Mouse (Mus musculus) hindlimb bud, embryonic 11.5 days (tissue): ENCODE measurements around the gene Prss40.

ENCODE experiments used
- DNase-seq: peaks from one replicate; pipeline ENCODE4 v3.0.0-alpha.2; 2012; ENCODE audit warnings: low read depth, low spot score; ENCODE audit errors: extremely low spot score

Prss40 gene

GRCm38 (mm10) chr1:34560843-34561242 lies at the start of gene Prss40:
Gene Prss40 (minus strand): TSS chr1:34560943.
- DNase-seq, result no peak

GRCm38 (mm10) chr1:34602363-34602762 lies 41.6 kb upstream of the Prss40 start:
- peak; percentile 73 for DNase-seq

DNA sequence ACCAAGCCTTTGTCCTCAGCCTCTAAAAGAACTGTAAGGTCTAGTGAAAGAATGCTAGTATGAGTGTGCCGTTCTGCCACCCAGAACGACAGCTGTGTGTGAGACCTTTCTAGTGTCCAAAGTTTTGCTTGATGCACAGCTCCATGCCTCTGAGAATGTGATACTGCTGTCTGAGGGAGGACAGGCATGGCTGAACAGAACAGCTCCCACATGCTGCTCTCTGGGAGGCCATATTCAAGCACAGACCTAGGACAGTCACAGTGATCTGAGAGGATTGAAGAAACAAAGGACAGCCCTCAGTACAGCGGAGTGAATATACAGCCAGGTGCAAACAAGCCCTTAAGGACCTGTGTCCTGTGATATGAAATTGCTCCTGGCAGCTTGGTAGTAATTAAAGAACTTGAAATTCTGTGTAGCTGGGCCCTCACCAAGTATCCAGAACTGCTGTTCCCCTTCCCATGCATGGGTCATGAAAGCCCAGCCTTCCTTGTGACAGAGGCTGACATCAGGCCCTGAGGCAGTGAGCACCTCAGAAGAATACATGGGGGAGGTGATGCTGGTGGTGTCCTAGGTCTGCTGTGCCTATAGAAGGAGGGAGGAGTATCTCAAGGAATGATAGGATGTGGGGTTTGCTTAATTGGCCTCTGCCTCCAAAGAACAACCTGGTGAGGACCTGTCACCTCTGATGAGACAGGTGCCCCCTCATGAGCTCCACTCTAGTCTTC lies 40.7 kb upstream of the Prss40 start:
- no peak for DNase-seq

DNA sequence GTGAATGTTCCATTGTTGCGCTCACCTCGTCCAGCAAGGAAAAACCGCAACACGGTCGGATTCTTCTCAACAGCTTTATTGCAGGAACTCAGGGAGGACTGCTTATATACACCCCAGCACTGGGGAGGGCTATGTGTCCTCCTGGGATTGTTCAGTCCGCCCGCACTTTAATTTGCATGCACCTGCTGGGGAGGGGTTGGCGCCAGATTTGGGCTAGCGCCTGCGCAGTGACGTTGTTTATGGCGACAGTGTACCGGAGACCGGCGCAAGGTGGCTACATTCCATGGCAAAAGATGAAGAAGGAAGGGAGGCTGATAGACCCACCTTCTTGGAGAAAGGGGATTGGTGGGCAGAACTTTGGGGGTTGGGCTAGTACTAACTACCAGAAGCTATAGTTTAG lies 39.3 kb upstream of the Prss40 start:
- no peak for DNase-seq

GRCm38 (mm10) chr1:34587298-34588096 lies 26.8 kb upstream of the Prss40 start:
- no peak for DNase-seq

- DNase-seq, result no peak
Observed at GRCm38 (mm10) chr1:34584736-34585135, 24.0 kb upstream of the Prss40 start.

- DNase-seq, result no peak
Observed at GRCm38 (mm10) chr1:34583821-34584263, 23.1 kb upstream of the Prss40 start.

GRCm38 (mm10) chr1:34582218-34582617 lies 21.5 kb upstream of the Prss40 start:
- no peak for DNase-seq

DNA sequence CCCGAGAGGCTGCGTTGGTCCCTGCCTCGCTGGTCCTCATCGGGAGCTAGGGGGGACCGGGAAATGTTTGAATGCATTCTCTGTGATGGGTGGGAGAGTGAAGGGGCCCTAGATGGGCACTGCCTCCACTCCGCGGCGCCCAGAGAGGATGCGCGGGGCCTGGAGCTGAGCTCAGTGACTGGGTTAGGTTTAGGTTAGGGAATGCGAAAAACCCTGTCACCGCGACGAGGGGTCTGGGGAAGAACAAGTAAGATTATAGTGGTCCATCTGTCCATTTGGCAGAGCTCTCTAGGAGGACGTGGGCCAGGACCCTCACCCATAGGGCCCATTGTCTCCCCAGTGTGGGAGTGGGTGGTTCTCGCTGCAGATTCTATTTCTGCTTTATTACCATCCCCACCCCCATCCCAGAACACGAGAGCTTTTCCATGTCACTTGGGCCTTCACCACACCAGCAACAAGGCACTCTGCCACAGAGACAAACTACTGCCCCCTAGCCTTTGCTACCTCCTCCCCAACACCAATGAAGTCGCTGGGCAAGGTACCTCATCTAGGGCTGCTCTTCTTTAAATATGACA lies 19.1 kb upstream of the Prss40 start:
- DNase-seq, result no peak

DNA sequence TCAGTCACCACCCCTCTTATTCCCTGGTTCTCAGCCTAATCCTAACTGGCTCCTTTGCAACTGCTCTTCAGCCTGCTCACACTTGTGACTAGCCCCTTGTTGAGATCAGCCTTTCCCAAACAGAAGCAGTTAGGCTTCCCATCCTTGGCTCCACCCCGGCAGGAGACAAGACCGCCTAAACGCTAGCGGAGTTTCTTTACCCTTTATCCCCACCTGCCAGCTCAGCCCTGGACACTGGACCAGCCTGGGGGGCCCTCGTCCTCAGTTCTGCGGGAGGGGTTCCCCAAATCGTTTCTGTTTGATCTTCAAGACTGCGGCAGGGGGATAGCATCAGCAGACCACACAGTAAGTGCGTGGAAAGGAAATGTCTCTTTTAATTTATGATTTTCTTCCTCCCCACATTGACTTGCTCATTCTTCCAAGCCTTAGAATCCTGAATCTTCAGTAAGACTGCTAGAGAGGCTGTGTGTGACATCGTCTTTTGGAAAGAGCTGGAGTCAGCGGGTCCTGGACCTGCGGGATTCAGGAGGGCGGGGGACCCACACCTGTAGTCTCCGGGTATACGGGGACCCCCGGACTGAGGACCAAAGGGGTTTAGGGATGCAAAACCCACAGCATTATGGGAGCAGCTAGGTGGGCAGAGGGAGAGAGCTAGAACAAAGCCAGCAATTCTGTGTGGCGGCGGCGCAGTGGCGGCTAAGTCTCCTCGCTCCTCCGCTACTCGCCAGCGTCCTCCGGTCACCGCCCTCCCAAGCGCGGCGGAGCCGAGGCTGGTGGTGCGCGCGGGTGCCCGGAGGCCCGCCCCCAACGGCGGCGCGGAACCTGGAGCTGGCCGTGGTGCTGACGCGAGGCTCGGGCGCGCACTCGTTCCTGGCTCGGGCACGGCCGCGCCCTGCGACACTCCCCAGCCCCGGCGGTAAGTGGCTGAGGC lies 18.4 kb upstream of the Prss40 start, which contains the start of gene Amer3:
Gene Amer3 (plus strand): TSS at position 807 of the 931 bp plus-strand sequence.
- DNase-seq, result no peak

DNA sequence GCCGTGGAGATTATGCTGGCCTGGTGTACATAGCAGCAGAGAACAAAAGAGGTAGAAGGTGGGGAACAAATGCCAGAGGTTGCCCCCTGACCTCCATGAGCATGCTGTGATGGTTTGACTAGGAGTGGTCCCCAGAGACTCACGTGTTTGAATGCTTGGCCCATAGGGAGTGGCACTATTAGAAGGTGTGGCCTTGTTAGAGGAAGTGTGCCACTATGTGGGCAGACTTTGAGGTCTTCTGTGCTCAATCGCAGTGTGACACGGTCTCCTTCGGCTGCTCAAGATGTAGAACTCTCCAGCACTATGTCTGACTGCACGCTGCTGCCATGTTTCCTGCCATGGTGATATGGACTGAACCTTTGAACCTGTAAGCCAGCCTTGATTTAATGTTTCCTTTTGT lies 12.5 kb upstream of the Prss40 start:
- DNase-seq, result no peak

DNA sequence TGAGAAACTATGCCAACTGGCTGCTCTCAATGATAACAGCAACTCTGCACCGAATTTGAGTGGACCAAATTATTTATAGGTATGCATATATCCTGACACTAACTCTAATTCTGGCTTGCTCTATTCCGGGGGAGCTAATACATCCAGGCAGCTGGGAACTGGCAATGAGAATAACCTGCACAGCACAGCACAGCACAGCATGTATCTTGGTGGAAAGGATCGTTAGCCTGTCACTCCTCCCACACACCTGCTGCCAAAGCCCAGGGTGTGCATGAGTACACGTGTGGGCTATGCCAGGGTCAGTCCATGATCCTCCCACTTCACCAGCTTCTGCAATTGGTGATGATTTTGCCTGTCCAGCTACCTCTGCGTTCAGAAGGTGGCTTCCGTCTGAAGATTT lies 10.7 kb upstream of the Prss40 start:
- no peak for DNase-seq

DNA sequence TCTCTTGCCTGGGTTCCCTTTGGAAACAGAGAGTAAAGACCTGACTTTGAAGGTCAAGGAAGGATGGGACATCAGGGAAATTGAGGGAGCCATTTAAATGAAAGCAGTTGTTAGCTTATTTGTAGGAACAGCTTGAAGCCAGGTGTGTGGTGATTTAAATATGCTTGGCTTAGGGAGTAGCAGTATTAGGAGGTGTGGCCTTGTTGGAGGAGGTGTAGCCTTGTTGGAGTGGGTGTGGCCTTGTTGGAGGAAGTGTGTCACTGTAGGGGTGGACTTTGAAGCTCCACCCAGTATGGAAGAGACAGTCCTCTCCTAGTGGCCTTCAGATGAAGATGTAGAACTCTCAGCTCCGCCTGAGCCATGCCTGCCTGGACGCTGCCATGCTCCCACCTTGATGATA lies 9.1 kb upstream of the Prss40 start:
- no peak for DNase-seq

GRCm38 (mm10) chr1:34568120-34568519 lies 7.4 kb upstream of the Prss40 start:
- DNase-seq, result no peak

DNA sequence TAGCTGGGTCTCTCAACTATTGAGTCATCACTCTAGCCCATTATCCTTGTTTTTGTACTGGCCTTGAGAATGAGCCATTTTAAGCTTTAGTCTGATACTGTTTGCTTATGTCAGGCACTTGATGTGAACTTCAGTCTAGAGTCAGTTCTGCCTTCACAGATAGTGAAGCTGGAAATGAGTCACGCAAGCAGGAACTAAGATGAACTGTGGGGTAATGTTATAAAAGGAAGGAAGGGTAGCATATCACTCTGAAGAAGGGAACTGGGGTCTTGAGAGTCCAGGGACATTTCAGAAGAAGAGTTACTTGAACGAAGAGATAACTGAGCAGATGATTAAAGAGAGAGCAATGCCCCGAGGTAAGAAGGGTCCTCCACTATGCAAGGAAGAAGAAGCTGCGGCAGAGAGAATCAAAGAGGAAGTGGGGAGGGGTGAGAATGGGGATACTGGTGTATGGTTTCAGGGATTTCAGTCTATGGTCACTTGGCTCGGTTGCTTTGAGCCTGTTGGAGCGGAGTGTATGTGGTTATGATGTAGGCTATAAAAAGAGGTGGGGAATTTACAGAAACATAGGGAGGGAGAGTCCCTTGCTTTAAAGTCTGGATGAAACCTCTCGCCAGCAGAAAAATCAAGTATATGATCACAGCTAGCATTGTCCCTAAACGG lies 3.8 kb upstream of the Prss40 start:
- no peak for DNase-seq

- no peak for DNase-seq
Observed at GRCm38 (mm10) chr1:34554275-34554674, 6.5 kb downstream of the Prss40 start.

- DNase-seq, result no peak
Observed at GRCm38 (mm10) chr1:34553690-34554089, 7.1 kb downstream of the Prss40 start.

- no peak for DNase-seq
Observed at GRCm38 (mm10) chr1:34547074-34547473, 13.7 kb downstream of the Prss40 start.

DNA sequence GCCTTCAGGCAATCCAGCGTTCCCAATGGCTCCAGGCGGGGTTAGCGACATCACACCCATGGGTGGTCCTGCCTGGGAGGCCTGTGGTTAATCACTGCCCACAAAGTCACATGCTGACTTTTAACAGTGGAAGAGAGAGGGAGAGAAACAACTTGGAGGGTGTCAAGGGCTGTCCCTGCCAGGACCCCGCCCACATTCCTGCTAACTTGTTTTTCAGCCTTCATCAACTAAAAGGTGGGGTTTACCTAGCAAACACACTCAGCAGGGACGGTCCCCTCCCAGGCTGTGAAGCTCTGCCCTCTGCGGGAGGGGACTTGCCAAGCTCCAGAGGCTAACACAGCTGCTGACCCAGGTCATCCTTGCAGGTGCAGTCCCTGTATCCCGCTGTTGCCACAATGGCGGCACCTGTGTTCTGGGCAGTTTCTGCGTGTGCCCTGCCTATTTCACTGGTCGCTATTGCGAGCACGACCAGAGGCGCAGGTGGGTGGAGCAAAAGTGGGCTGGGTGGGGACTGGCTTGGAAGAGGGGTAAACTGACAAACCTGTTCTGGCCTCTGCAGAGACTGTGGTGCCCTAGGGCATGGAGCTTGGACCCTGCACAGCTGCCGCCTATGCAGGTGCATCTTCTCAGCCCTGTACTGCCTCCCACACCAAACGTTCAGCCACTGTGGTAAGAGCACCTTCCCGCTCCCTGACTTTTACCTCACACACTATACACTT lies 23.8 kb downstream of the Prss40 start:
- no peak for DNase-seq
